Mouse (Mus musculus): ENCODE results near the gene Adarb1.
A peak's percentile ranks its signal among the peaks of the same experiment; 100 is the strongest.
"Not testable (repeated sequence)": the region's sequence is repeated elsewhere in the genome, so short reads cannot be mapped to it uniquely, and the experiment has no call there.

The Adarb1 gene

DNA sequence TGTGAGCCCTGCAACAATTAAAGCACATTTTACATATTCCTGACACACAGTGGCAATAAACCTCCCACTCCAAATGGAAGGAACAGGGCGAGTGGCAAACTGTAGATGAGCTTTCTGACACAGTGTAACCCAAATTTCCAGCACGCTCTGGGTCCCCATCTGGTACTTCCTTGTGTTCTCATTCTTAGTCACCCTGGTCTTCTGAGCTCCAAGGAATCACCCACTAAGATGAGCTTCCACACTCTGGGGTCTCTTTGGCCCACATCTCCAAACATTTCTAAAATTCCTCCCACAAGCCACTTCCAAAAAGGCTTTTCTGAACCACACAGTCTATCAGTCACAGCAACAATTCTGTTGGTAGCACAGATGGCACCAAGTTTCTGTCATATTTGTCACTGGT lies 102.4 kb downstream of the Adarb1 start:
- peak in 1 of 2 experiments; percentile 35 for DNase-seq (ENCODE audit: low spot score in 2 of 2)

DNA sequence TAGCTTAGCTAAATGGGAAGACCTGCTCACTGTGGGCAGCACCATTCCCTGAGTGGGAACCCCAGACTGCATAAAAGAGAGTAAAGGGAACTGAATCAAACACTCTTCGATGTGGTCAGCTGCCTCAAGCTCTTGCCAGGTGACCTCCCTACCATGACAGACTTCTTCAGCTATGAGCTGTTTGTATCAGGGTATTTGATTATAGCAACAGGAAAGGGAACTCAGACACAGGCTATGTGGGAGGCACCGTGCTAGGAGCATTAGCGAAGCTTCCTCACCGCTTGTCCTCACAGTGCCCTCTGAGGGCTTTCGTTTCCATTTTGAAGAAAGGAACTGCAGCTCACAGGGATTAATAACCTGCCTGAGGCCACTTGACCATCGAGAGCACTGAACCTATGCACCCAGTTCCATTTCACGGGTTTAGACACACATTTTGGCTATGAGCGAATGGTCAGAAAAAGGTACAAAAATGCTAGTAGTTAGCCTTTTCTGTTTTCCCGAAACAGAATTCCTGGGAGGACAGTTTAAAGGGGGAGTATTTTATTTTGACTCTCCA lies 103.3 kb downstream of the Adarb1 start:
- no peak for DNase-seq (ENCODE audit: low spot score in 2 of 2)

DNA sequence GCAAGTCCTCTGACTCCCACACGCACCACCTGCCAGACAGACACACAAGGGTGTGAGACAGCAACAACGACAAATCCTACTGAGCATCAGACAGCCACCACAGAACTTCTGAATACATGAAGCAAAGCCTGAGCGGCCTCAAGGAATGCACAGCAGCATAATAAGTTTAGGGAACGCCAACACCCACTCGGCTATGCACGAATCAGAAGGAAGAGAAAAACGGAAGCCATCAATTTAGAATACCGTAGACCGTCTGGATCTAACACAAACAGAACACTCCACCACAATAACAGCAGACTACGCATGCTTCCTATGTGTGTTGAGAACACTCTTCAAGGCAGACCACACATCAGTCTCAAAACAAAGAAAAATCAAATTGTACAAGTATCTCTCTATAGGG lies 109.1 kb downstream of the Adarb1 start:
- no peak for DNase-seq (ENCODE audit: low spot score in 2 of 2)

DNA sequence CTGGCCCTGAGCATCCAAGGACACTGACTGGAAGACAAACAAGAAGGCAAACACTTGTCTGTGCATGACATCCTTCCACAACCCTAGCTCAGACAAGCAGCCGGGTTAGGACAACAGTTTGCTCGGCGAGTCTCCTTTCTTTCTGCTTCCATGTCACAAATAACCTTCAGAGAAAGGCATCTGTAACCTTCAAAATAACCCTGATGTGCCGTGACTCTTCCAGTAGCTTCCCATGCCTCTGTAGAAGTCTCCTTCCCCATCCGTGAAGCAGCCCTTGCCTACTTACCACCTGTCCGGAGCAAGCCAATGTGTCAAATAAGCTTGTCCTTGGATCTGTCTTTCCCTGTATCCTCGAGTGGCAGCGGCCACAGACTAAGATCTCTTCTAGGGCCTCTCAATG lies 112.3 kb downstream of the Adarb1 start:
- DNase-seq (ENCODE audit: low spot score in 2 of 2): no peak

DNA sequence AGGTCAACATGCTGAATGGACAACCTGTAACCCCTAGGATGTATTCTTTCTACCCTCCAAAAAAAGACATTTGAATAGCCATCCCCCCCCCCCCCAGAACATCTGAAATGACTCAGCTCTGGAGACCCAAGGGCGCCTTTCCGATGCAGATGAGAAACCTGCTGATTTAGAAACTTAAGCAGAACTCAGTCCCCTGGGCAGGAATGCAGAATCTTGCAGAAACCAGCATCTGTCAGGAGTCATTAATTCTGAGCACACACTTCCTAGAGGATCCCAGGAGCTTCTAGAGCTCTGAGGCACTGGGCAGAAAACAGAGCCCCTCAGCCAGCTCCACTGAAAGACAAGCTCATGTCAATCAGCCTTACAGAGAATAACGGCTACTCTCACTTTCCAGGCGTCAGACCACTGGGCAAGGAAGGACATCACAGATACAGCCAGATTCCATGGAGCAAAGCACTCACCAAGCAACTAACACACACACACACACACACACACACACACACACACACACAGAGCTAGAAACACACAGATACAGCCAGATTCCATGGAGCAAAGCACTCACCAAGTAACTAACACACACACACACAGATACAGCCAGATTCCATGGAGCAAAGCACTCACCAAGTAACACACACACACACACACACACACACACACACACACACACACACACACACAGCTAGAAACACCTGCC lies 113.1 kb downstream of the Adarb1 start:
- DNase-seq (ENCODE audit: low spot score in 2 of 2): no peak

DNA sequence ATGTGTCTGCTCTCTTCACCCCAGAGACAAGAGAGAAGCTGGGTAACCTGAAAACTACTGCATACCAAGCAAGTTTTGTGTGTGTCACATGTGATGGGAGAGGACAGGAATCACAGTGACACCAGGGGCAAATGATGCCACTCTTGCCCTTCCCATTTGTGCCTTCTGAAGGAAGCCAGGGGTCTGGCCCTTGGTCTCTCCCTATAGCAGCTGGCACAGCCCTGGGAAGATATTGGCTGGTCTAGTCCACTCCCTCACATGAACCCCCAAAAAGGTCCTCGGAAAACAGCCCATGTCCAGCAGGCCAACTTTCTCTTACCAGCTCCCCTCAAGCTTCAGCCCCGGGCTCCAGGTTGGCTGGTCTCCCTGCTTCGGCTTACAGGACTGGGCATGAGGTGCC lies 113.7 kb downstream of the Adarb1 start:
- no peak for DNase-seq (ENCODE audit: low spot score in 2 of 2)

DNA sequence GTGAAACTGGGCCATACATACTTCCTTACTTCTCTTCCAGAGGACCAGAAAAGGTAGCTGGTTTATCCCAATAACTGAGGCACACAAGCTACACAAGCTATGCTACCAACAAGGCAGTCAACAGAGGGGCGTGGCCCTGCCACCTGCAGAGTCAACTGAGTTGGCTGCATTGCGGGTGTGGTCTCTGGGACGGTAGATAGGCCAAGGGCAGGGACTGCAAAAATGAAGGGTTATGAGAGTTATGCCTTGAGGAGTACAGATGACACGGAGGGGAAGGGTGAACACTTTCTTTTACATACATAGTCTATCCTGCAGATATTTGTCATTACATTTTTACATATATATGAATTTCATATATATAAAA lies 117.2 kb downstream of the Adarb1 start:
- no peak for DNase-seq (ENCODE audit: low spot score in 2 of 2)

DNA sequence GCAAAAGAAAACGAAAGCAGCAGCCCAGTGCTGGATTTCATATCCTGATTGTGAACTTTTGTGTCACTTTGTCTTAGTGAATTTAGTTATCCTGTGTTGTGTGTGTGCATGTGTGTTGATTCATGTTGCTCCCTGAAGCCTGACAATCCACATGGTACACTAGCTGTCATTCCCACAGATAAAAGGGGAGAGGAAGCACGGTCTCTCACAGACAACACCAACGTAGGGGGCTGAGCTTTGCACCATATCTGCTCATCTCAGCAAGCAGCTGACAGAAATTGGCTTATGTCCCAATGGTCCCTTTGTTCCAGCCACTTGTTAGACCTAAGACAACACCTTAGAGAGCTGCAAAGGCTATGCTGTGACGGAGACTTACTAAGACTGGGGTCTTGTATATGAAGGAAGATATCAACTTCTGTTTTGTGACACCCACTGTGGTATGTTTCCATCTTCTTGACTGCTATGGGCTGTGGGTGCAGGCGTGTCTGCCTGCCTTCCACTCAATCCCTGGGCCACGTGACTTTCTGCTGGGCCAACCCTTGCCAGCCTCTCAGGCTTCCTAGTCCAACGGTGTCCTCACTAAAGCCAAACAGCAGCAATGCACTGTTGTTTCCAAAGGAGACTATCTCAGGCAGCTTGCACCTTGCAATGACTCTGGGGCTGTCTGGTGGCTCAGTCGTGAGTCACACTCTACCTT lies 117.7 kb downstream of the Adarb1 start:
- DNase-seq (ENCODE audit: low spot score in 2 of 2): no peak

DNA sequence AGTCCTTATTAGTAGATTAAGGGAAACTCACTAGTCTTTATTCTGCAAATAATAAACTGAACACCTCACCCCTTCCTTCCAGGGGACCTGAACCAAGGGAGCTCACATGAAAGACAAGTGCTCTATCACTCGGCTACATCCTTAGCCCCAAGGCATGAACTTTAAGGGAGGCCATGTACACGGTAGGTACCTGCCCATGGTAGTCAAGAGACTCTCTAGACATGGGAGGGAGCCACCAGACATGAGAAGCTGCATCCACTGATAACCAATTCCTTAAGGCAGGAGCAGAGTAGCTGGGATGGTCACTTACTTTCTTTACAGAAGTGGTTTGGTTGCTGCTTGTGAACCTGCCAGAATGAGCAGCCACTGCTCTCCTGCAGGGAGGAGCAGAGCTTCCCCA lies 118.9 kb downstream of the Adarb1 start:
- DNase-seq (ENCODE audit: low spot score in 2 of 2): no peak

DNA sequence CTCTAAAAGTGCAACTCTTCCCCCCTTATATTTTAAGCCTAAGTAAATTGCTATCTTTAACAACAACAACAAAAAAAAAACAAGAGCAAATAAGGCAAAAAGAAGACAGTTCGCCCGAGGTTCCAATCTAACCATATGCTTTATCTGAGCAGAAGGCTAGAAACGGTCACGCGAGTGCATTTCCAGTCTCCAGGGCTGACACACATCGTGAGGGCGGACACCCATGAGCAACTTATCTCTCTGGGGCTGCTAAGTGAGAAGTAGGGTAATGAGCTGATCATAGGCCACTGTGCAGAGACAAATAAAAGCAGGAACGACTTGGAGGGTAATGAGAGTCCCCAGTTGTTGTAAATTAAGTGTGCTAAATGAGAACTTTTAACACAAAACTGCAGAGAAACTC lies 119.4 kb downstream of the Adarb1 start:
- DNase-seq (ENCODE audit: low spot score in 2 of 2): no peak

DNA sequence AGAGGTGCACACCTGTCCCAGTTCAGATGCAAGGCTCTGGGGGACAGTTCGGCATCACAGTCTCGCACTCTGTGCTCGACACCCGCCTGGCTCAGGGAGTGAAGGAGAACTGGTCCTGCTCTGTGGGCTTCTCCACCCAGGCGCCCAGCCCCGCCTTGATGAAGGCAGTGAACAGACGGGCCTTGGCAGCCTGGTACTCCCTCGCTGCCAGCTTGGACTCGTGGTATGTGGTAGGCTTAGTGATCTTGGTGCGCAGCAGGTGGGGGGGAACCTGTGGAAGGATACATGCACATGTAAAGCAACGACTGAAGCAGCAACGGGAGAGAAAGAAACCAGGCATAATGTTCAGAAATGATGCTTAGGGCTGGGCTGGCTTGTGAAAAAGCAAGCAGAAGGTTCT lies 123.4 kb downstream of the Adarb1 start:
- DNase-seq (ENCODE audit: low spot score in 2 of 2): no peak

DNA sequence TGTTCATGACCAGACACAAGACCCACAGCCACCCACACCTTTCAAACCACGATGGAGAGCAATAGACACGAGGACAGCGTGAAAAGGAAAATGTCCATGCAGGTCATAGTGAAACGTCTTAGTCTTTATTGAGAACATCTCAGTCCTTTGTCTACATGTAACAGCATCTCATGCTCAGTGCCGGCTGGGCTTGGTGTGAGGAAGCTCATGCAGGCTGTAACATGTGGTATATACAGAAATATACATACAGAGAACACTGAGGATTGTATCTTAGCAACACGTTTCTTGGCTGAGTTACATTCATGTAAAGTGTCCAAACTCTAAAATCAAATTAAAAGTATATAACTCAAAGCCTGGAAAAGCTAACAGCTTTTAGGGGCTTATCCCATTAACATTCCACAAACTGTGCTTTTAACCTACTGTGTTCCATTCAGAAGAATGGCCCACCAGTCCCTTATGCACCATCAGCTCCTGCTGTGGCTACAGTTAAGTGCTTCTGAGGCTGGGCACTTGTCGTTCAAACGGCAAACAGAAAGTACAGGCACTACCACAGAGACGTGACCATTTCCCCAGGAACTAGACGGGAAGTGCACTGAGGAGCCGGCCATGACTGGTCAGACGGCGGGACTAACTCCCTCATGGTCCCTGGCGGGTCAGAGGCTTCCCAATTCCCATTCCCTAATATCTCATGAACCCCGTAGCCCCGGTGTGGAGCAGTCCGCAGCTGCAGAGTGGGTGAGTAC lies 127.3 kb downstream of the Adarb1 start:
- DNase-seq (ENCODE audit: low spot score in 2 of 2): no peak

DNA sequence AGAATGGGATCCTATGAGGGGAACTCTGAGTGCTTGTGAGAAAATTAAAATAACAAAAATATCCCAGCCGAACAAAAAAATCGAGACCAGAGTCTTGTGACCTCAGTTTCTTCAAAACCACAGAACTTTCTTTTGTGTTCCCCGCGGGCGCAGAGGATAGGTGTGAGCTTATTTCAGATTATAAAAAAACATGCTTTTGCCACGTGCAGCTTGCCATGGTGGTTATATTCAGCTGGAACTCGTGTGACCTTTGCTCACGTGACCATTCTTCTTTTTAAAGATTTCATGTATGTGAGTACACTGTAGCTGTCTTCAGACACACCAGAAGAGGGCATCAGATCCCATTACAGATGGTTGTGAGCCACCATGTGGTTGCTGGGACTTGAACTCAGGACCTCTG lies 128.5 kb downstream of the Adarb1 start:
- DNase-seq (ENCODE audit: low spot score in 2 of 2): no peak

DNA sequence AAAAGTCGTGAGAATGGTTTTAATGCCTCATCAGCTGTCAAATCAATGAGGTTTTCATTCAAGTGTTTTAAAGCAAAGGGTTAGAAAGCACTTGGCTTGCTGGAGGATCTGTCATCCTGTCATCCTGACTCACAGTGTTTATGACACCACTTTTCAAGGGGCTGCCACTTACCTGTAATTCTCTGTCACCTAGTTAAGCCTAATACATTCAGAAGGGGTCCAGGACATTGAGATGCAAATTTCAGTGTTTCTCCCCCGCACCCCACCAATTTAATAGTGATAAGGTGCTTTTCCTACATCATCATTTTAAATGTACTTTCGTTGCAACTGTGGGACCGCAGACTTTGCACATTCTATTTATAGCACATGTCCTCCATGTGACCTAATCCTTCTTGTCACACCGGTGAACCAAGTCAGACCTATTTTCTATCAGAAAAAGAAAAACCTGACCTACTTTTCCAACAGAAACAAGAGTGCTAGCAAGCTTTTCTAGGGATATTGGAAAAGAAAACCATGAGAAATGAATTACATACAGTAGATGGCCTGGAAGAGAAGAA lies 129.4 kb downstream of the Adarb1 start:
- DNase-seq (ENCODE audit: low spot score in 2 of 2): no peak

DNA sequence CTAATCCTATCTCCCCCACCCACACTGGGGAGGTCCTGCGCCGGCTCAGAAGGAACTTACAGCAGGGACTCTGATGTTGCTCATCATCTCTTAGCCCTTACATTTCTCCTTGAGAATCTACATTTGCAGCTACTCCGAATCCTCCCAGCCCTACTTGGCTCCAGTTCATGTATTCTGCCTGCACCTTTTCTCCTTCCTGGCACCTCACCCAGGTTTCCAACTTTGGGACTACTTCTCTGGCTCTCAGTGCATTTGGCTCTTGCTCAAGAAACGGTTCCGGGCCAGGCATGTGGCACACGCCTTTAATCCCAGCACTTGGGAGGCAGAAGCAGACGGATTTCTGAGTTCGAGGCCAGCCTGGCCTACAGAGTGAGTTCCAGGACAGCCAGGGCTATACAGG lies 130.4 kb downstream of the Adarb1 start:
- DNase-seq (ENCODE audit: low spot score in 2 of 2): no peak

DNA sequence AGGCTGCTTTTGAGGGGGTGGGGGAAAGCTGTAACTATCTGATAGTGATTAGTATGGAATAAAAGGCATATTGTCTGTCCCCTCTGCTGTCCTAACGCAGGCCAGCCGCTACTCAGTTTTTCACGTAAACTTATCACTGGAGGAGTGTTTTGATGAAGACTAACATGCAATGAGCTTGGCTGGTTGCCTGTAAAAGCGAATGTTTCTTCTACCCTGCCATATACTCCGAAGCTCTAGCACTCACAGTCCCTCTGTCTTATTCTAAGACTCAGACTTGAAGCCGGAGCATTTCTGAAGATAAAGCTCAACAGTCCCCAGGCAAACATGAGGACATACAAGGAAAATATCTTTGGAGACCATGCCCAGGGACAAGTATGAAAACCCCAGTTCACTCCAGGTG lies 133.2 kb downstream of the Adarb1 start:
- DNase-seq (ENCODE audit: low spot score in 2 of 2): no peak

DNA sequence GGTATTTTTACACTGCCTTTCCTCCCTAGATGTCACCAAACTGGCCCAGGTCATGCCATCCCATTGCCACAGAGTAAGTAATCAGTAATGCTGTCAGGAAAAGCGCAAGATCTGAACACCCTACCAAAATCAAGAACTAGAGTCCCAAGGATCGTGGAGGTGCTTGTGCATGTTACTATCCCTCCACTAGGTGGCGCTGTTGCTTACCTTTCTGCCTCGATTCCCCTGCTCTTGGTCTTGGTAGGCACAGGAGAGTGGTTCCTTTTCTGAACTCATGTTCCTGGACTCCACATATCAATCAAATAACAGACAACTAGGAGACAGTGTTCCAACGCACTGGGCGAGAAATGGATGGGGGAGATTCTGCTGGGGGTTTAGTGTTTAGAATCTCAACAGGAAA lies 135.2 kb downstream of the Adarb1 start:
- DNase-seq (ENCODE audit: low spot score in 2 of 2): peak; percentile 59 to 74

DNA sequence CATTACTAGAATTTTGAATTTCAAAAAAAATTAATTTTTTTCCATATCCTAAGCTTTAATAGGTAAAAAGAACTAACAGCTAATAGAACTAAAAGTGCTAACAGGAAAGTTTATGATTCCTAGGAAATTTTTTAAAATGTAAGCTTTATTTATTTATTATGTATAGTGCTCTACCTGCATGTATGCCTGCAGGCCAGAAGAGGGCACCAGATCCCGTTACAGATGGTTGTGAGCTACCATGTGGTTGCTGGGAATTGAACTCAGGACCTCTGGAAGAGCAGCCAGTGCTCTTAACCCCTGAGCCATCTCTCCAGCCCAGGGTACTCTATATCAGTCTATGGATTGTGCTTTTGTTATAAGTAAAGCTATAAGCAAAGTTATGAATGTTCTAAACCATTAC lies 136.0 kb downstream of the Adarb1 start:
- not testable (repeated sequence) for DNase-seq (ENCODE audit: low spot score in 2 of 2)

DNA sequence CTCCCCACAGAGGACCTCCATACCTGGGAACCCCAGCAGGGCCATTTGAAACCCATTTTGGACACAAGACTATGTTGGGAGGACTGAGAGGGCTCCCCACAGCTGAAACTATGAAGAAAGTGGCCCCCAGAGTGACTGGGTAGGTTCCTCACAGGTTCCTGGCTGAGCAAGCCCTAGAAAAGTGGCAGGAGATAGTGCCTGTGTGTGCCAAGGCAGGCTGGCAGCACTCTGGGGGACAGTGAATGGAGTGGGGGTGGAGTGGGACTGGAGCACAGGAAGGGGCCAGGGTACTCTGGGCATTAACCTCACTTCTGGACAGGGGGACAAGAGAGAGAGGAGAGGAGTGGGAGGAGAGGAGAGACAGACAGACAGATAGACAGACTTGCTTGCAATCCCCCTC lies 144.3 kb downstream of the Adarb1 start:
- DNase-seq (ENCODE audit: low spot score in 2 of 2): no peak

DNA sequence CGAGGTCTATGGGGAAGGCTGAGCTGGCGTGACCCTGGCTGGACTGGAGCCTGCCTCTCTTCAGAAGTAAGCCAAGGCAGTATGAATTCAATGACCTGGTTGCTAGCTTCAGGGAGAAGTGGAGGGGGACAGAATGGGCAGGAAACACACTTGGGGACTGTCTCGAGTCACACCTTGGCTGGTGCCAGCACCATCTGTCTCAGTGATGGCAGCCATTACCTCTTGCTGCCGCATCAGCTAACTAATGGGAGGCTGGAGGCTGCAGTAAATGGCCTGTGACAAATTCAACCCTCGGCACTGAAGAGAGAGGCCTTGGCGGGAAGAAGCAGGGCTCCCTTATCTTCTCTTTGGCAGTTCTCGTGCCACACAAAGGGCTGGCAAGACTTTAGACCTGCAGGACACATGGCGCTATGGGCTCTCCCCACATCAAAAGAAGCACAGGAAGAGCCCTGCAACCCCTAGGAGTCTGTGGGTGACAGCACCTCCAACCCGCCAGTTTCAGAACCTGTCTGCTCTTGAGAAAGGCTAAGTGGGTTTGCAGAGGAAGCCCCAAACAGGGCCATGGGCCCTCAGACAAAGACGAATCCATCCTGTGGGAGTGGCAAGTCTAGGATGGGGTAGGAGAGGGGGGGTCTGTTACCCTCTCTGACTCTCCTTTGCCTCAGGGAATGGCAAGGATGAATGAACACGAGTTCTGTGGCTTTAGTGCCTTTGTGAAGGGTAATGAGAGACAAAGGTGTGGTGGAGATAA lies 144.9 kb downstream of the Adarb1 start:
- no peak for DNase-seq (ENCODE audit: low spot score in 2 of 2)

DNA sequence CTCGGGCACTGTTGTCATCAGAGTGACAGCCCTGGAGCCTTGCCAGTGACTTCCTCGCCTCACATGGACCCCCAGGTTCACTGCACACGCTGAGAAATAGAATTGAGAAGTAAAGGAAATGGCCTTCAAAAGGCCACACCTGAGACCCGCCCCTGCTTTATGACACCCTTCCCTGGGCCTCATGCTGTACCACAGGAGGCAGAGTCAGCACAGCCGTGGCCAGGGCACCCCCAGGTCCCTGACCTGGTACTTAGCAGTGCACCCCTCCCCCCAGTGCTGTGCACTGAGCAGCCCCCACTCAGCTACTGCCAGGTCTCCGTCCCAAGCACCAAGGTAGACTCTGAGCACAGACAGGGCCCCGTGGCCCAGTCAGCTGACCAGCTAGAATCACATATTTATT lies 148.9 kb downstream of the Adarb1 start:
- no peak for DNase-seq (ENCODE audit: low spot score in 2 of 2)

DNA sequence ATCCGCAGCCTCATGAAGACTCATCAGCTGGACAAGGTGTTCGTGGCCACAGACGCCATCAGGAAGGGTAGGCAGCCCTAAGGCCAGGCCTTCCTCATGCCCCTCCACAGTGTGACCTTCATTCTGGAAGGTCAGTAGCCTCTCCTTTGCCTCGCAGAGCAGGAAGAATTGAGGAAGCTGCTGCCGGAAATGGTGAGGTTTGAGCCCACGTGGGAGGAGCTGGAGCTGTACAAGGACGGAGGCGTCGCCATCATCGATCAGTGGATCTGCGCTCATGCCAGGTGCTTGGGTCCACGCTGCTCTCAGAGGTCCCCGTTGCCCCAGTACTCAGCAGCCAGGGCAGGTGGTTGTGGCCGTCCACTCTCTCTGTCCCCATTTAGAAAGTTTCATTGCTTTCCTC lies 151.0 kb downstream of the Adarb1 start:
- no peak for DNase-seq (ENCODE audit: low spot score in 2 of 2)
